Mouse (Mus musculus): ENCODE measurements around the gene Ppef2. TPM values are rescaled to one million over a fixed set of nuclear protein-coding genes. Genes with fewer than 3 reads are reported as not detected.
"Not testable (repeated sequence)": the region's sequence is repeated elsewhere in the genome, so short reads cannot be mapped to it uniquely, and the experiment has no call there.

The Ppef2 gene
- polyA plus RNA-seq, 1 experiment from 2014 or later, result 0.57 TPM

DNA sequence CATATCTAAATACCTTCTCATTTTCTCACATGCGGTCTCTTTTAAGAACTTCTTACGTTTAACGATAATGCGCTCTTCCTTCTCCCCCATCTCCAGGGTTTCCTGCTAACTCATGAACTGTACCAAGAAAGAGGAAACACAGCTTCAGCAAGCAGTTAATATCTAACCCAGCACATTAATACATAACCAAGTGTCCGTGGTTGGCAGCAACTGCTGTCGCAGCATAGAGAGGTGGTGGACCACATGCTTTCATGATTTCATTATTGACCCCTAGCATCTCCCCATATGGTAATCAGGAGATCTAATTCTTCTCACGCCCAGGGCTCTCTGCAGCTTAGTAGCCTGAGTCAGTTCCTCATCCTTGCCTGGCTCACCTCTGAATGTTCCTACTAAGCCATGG is 50.9 kb downstream of the Ppef2 start:
- no peak overlapping the region for H3K4me3 ChIP-seq (ENCODE audit: low read length)
- peak; percentile 62 for ATAC-seq

DNA sequence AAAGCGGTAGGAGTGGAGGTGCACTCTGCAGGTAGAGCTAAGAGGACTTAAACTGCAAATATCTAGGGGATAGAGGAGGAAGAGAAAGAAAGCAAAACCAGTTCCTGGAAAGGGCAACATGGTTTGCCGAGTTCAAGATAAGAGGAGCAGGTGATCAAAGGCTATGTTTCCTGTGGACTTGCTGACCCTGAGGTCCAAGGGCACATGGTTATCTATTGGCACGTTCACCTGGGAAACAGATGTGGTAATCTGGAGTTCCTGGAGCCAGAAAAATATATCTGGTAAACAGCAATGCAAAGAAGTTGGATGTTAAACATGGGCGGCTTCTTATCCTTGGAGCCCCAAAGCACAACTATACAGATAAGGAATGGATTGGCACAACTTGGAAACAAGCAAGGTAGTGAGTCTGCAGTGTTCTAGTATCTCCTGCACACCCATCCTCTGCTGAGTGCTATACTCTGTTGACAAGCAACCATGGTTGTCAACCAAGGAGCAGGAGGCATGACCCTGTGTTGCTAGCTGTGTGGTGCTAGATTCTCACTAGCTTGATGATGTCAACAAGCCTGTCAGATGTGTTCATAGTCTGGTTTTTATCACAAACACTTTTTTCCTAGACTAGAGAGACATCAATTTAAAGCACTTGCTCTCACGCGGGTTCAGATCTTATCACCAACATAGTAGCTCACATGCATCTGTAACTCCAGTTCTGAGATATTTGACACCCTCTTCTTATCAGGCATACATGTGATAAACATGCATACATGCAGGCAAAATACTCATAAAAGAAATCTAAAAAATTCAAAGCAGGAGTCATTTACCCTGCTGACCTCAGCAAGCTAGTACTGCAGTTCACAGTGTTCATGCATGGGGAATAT is 51.7 kb downstream of the Ppef2 start:
- Histone ChIP-seq H3K4me3 (ENCODE audit: low read length) (no peak overlapping the region), H3K27me3 (replicated peaks; ENCODE audit: control insufficient read depth, insufficient read depth, low read length) (no peaks in the 10 kb centered on the region), H3K4me2 (ENCODE audit: low read depth, low read length) (0 out of 2 replicates have a peak overlapping the region, but pooled peaks have one; percentile 6), H3K36me3 (ENCODE audit: control insufficient read depth, insufficient read depth, low read length) (peaks cover 11% of the 10 kb centered on the region; the same call in 1 of the 2 replicates), H3K27ac (ENCODE audit: low read length) (peak overlapping the region; percentile 72; the same call in 1 of the 2 replicates), H3K9ac (ENCODE audit: low read depth, low read length) (no peak overlapping the region), H3K9me3 (ENCODE audit: control insufficient read depth, low read length) (no peaks in the 10 kb centered on the region), H3K4me1 (ENCODE audit: control insufficient read depth, insufficient read depth, low read length) (peaks cover 15% of the 10 kb centered on the region)
- WGBS, result 60% methylated on average over 6 of the region's 6 CpGs
- ATAC-seq, result peak; percentile 84

More for the DNA sequence above, 50.9 kb downstream of the Ppef2 start:
- no peaks in the 10 kb centered on the region for H3K27me3 ChIP-seq (replicated peaks; ENCODE audit: control insufficient read depth, insufficient read depth, low read length)
- peaks cover 15% of the 10 kb centered on the region for H3K4me1 ChIP-seq (ENCODE audit: control insufficient read depth, insufficient read depth, low read length)
- peak overlapping the region; percentile 61 for H3K27ac ChIP-seq (ENCODE audit: low read length)
- WGBS, result 70% methylated on average over 7 of the region's 7 CpGs
- H3K9me3 ChIP-seq (ENCODE audit: control insufficient read depth, low read length), result no peaks in the 10 kb centered on the region
- H3K36me3 ChIP-seq (ENCODE audit: control insufficient read depth, insufficient read depth, low read length), result peaks cover 8% of the 10 kb centered on the region; the same call in 1 of the 2 replicates
- no peak overlapping the region for H3K4me2 ChIP-seq (ENCODE audit: low read depth, low read length)
- no peak overlapping the region for H3K9ac ChIP-seq (ENCODE audit: low read depth, low read length)

DNA sequence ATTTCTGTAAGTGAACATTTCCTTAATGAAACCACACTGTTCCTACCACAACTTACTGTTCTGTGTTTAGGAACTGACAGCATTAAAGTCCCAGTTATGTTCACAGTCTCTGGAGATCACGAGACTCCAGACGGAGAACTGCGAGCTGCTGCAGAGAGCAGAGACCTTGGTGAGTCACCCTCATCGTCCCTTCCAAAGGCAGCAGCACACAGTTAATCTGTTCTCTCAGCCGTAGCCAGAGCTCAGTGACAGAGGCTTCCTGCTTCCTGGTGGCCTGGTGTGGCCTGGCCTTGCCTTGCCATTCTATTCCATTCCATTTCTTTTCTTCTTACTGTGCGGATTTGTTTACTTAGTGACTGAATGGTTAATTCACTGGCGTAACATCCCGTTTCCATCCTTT is 57.8 kb downstream of the Ppef2 start:
- H3K4me2 ChIP-seq (ENCODE audit: low read depth, low read length), result no peak overlapping the region
- 80% methylated on average over 8 of the region's 8 CpGs for WGBS
- no peaks in the 10 kb centered on the region for H3K27me3 ChIP-seq (replicated peaks; ENCODE audit: control insufficient read depth, insufficient read depth, low read length)
- ATAC-seq, result no peak
- no peaks in the 10 kb centered on the region for H3K4me1 ChIP-seq (ENCODE audit: control insufficient read depth, insufficient read depth, low read length)
- no peak overlapping the region for H3K4me3 ChIP-seq (ENCODE audit: low read length)
- peaks cover 20% of the 10 kb centered on the region for H3K36me3 ChIP-seq (ENCODE audit: control insufficient read depth, insufficient read depth, low read length)
- no peaks in the 10 kb centered on the region for H3K9me3 ChIP-seq (ENCODE audit: control insufficient read depth, low read length)
- no peak overlapping the region for H3K9ac ChIP-seq (ENCODE audit: low read depth, low read length)
- H3K27ac ChIP-seq (ENCODE audit: low read length), result no peak overlapping the region

DNA sequence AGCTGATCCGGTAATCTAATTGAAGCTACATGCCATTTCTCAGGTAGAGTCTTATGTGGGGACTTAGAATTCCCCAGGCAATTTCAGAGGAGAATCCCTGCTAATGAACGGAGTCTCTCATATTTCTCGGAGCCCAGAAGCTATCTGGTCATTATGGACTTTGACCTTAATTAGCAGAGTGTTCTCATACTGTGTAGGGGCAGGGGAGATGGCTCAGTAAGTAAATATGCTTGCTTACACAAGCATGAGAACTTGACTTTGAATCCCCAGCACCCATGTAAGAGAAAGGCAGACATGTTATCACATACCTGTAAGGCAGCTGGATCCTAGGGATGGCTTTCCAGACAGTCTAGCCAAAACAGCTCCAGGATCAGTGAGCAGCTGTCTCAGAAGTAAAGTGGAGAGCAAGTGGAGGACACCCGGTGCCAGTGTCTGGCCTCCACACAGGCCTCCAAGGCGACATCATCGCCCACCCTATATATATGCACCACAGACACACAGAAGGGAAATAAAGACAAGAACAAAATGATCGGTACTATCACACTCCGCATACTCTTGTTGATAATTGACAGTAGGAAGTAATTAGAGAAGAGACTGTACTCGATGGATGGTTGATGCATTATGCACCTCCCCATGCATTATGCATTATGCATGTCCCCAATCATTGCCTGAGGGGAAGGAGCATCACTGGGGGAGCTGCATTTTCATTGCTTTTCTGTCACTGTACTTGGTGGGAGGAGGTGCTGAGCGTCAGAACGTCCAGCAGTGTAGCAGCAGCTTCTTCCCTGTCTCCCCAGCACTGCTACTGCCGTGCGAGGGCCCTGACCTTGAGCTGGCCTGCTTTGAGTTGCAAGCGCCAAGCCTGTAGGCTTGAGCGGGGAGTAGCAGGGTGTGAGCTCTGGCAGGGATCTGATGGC is 58.9 kb downstream of the Ppef2 start:
- Histone ChIP-seq H3K4me3 (ENCODE audit: low read length) (no peak overlapping the region), H3K36me3 (ENCODE audit: control insufficient read depth, insufficient read depth, low read length) (peaks cover 26% of the 10 kb centered on the region), H3K9me3 (ENCODE audit: control insufficient read depth, low read length) (no peaks in the 10 kb centered on the region), H3K27ac (ENCODE audit: low read length) (no peak overlapping the region), H3K4me1 (ENCODE audit: control insufficient read depth, insufficient read depth, low read length) (no peaks in the 10 kb centered on the region), H3K4me2 (ENCODE audit: low read depth, low read length) (no peak overlapping the region), H3K27me3 (replicated peaks; ENCODE audit: control insufficient read depth, insufficient read depth, low read length) (no peaks in the 10 kb centered on the region), H3K9ac (ENCODE audit: low read depth, low read length) (no peak overlapping the region)
- WGBS, result 82% methylated on average over 15 of the region's 15 CpGs
- no peak for ATAC-seq

DNA sequence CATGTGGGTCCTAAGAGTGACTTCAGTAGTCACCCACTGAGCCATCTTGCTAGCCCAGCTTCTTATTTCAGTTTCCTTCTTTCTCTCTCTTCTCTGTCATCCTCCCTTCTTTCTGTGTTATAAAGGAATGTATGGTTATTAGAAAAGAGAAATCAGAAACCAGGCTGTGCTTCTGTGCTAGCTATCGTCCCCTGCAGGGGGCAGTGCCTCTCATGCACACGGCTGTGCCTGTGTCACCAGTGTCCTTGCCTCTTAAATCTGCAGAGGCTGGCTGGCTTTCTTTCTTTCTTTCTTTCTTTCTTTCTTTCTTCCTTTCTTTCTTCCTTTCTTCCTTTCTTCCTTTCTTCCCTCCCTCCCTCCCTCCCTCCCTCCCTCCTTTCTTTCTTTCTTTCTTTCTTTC is 60.4 kb downstream of the Ppef2 start:
- not testable (repeated sequence) for H3K9me3 ChIP-seq (ENCODE audit: control insufficient read depth, low read length); ATAC-seq; H3K27ac ChIP-seq (ENCODE audit: low read length); H3K4me3 ChIP-seq (ENCODE audit: low read length); H3K9ac ChIP-seq (ENCODE audit: low read depth, low read length); H3K4me1 ChIP-seq (ENCODE audit: control insufficient read depth, insufficient read depth, low read length); H3K27me3 ChIP-seq (replicated peaks; ENCODE audit: control insufficient read depth, insufficient read depth, low read length); H3K4me2 ChIP-seq (ENCODE audit: low read depth, low read length)
- H3K36me3 ChIP-seq (ENCODE audit: control insufficient read depth, insufficient read depth, low read length), result peaks cover 20% of the 10 kb centered on the region; the same call in 1 of the 2 replicates
- WGBS, result 37% methylated on average over 2 of the region's 2 CpGs

DNA sequence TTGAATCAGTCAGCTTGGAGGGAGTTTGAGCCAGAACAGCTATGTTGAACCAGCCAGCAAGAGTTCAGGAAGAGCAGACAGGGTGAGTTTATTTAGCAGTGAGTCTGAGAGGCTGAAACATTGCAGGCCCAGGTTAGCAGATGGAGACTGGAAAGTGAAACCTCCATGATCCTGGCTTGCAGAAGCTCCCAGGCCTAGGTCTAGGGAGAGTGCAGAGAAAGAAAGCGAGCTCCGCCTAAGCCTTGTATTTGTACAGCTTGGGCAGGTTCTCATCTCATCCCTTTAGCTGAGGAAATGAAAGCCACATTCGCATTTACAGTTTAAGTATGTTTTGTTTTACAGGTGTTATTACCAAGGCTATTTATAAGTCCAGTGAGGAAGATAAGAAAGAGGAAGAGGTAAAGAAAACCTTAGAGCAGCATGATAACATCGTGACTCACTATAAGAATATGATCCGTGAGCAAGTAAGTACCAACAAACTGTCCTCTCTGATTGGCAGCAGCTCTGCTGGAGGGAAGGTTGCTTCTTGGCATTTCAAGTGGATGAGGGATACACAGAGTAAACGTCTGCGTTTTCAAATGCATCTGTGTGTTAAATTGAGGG is 67.1 kb downstream of the Ppef2 start:
- Histone ChIP-seq H3K4me2 (ENCODE audit: low read depth, low read length) (no peak overlapping the region), H3K9me3 (ENCODE audit: control insufficient read depth, low read length) (no peaks in the 10 kb centered on the region), H3K4me3 (ENCODE audit: low read length) (no peak overlapping the region), H3K27me3 (replicated peaks; ENCODE audit: control insufficient read depth, insufficient read depth, low read length) (no peaks in the 10 kb centered on the region), H3K4me1 (ENCODE audit: control insufficient read depth, insufficient read depth, low read length) (no peaks in the 10 kb centered on the region), H3K27ac (ENCODE audit: low read length) (no peak overlapping the region), H3K36me3 (ENCODE audit: control insufficient read depth, insufficient read depth, low read length) (peaks cover 30% of the 10 kb centered on the region), H3K9ac (ENCODE audit: low read depth, low read length) (no peak overlapping the region)
- no peak; the same call in 1 of the 2 replicates for ATAC-seq
- WGBS, result 91% methylated on average over 7 of the region's 7 CpGs

DNA sequence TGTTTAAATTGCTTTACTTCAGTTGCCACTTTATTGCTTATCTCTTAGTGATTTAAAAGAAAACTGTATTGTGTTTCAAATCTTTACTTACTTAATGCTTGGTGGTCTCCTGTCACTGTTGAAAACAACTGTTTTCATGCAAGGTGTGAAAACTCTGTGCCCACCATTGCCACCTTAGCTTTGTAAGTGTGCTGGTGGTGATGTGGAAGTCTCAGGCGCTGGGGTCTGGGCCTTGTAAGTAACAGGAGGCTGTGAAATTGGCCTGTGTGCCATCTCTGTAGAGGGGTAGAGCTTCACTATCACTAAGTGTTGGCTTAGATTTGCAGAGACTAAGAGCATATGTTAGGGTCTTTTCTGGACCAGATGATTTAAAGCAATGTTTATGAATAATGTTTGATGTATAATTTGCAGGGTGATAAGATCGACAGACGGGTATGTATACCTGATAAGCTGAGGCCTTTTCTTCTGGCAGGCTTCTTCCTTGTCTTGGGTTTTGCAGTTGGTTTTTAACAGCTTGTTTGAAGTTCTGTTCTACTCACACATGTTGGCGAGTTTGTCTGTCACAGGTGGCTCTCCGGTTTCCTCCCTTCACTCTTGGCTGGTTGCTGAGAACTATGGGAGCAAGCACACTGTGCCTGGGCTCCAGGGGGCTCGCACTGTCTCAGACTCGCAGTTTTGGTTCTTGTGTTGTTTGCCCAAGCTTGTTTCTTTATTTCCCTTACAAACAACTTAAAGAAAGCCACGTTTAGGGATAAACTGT is 72.8 kb downstream of the Ppef2 start:
- H3K4me1 ChIP-seq (ENCODE audit: control insufficient read depth, insufficient read depth, low read length), result no peaks in the 10 kb centered on the region
- H3K27me3 ChIP-seq (replicated peaks; ENCODE audit: control insufficient read depth, insufficient read depth, low read length), result no peaks in the 10 kb centered on the region
- no peak overlapping the region for H3K4me2 ChIP-seq (ENCODE audit: low read depth, low read length)
- WGBS, result 77% methylated on average over 8 of the region's 8 CpGs
- peaks cover 22% of the 10 kb centered on the region for H3K36me3 ChIP-seq (ENCODE audit: control insufficient read depth, insufficient read depth, low read length)
- no peak overlapping the region for H3K27ac ChIP-seq (ENCODE audit: low read length)
- no peak for ATAC-seq
- H3K4me3 ChIP-seq (ENCODE audit: low read length), result no peak overlapping the region
- no peaks in the 10 kb centered on the region for H3K9me3 ChIP-seq (ENCODE audit: control insufficient read depth, low read length)
- no peak overlapping the region for H3K9ac ChIP-seq (ENCODE audit: low read depth, low read length)
